Mouse (Mus musculus): ENCODE measurements around the gene Il5ra. TPM values are rescaled to one million over a fixed set of nuclear protein-coding genes. Genes with fewer than 3 reads are reported as not detected.

The Il5ra gene
- polyA plus RNA-seq, 1 experiment from 2014 or later = not detected

DNA sequence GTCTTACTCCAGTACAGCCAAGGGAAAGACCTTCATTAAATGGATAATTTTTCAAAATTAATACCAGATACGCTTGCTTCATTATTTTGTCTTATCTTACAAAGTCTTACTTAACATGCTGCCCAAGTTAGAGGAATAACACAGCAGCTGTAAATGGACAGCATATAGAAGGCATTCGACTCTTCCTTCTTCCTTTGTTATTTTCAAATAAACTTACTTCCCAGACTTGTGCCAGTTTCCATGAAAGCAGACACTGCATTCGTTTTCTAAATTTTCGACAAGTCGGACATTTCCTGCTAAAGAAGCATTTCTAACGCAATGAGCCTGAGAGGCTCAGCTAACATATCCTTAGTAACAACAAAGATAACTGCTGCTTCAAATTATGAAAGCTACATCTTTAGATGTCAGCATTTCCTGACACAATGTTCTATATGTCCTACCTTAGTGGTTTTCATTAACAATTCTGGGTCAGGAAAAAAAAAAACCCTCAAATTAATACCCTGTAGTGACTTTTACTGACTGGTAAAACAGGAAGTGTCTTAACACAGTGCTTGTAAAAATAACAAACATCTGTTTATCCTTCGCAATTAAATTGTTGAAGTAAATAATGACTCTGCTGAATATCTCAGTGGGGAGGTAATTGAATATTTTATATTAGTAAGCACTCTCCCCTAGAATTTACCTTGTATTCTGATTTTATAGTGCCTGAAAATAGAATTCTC is 3.0 kb downstream of the Il5ra start:
- Histone ChIP-seq H3K4me3 (ENCODE audit: low read depth, low read length) (no peak overlapping the region), H3K9me3 (ENCODE audit: control insufficient read depth) (no peaks in the 10 kb centered on the region), H3K27ac (ENCODE audit: low read depth, low read length) (no peak overlapping the region), H3K4me1 (replicated peaks; ENCODE audit: control insufficient read depth, insufficient read depth, low read length) (no peaks in the 10 kb centered on the region), H3K4me2 (replicated peaks; ENCODE audit: low read depth) (no peak overlapping the region), H3K27me3 (replicated peaks; ENCODE audit: control insufficient read depth, insufficient read depth, low read length) (no peaks in the 10 kb centered on the region), H3K36me3 (ENCODE audit: control insufficient read depth, insufficient read depth) (no peaks in the 10 kb centered on the region), H3K9ac (ENCODE audit: low read depth, low read length) (no peak overlapping the region)
- TF ChIP-seq CTCF (IDR thresholded peaks at IDR 0.05; ENCODE audit: low read depth) = no peak
- WGBS = 72% methylated on average over 7 of the region's 7 CpGs
- no peak for ATAC-seq

DNA sequence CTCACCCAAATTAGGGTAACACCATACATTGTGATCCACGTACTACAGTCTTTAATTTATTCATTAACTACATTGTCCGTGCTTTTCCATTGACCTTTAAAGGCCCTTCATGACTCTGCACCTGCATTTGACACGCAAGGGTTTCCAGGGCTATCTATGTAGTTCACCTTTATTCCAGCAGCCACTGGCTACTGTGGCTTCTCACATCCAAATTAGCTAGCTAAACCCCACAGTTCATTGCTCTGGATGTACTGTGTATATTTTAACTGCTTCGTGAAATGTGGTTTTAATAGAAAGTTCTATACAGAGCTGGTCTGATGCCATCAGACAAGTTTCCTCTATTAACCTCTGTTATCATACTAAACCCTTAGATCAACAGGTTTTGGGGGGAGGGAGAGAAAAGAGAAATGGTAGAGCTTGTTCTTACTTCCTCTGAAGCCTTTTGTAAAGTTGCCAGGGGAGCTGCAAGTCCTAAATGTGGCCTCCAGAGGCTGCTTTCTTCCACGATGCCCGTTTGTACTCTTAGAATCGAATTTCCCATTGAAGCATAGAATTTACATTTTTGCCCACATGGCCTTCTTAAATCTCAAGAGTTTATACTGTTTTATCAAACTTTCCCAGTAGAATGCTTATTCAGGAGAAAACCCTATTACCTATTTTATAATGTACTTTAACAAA is 5.1 kb downstream of the Il5ra start:
- Histone ChIP-seq H3K4me1 (replicated peaks; ENCODE audit: control insufficient read depth, insufficient read depth, low read length) (no peaks in the 10 kb centered on the region), H3K27ac (ENCODE audit: low read depth, low read length) (no peak overlapping the region), H3K27me3 (replicated peaks; ENCODE audit: control insufficient read depth, insufficient read depth, low read length) (no peaks in the 10 kb centered on the region), H3K9ac (ENCODE audit: low read depth, low read length) (no peak overlapping the region), H3K4me3 (ENCODE audit: low read depth, low read length) (no peak overlapping the region), H3K4me2 (replicated peaks; ENCODE audit: low read depth) (no peak overlapping the region), H3K9me3 (ENCODE audit: control insufficient read depth) (no peaks in the 10 kb centered on the region), H3K36me3 (ENCODE audit: control insufficient read depth, insufficient read depth) (no peaks in the 10 kb centered on the region)
- 80% methylated on average over 7 of the region's 7 CpGs for WGBS
- TF ChIP-seq CTCF (IDR thresholded peaks at IDR 0.05; ENCODE audit: low read depth) = no peak
- no peak for ATAC-seq

DNA sequence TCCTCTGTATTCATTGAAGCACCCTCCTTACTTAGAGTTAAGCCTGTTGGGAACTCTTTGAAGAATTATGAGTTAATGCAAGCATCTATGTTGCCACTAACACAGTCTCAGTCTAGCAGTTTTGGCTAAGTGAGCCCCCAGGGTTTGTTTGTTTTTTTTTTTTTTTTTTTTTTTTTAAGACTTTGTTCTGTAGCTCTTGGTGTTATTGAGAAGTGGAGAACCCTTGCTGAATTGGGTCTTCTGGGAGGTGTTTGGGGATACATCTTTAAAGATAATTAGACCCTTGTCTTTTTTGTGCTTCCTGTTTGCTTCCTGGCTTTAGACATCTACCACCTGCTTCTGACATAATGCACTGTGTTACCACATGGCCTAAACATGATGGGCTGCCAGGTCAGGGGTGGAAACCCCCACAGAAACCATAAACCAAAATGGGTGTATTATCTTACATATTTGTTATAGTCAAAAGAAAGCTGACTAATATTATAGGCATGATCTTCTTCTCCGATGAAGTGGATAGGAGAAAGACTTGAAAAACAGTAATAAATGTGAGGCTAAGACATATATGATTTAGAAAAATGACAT is 8.5 kb downstream of the Il5ra start:
- 88% methylated on average over 1 of the region's 1 CpGs for WGBS
- ATAC-seq = no peak
- Histone ChIP-seq H3K9ac (ENCODE audit: low read depth, low read length) (no peak overlapping the region), H3K36me3 (ENCODE audit: control insufficient read depth, insufficient read depth) (no peaks in the 10 kb centered on the region), H3K4me3 (ENCODE audit: low read depth, low read length) (no peak overlapping the region), H3K4me2 (replicated peaks; ENCODE audit: low read depth) (no peak overlapping the region), H3K9me3 (ENCODE audit: control insufficient read depth) (no peaks in the 10 kb centered on the region), H3K4me1 (replicated peaks; ENCODE audit: control insufficient read depth, insufficient read depth, low read length) (no peaks in the 10 kb centered on the region), H3K27ac (ENCODE audit: low read depth, low read length) (no peak overlapping the region), H3K27me3 (replicated peaks; ENCODE audit: control insufficient read depth, insufficient read depth, low read length) (no peaks in the 10 kb centered on the region)
- TF ChIP-seq CTCF (IDR thresholded peaks at IDR 0.05; ENCODE audit: low read depth) = no peak

DNA sequence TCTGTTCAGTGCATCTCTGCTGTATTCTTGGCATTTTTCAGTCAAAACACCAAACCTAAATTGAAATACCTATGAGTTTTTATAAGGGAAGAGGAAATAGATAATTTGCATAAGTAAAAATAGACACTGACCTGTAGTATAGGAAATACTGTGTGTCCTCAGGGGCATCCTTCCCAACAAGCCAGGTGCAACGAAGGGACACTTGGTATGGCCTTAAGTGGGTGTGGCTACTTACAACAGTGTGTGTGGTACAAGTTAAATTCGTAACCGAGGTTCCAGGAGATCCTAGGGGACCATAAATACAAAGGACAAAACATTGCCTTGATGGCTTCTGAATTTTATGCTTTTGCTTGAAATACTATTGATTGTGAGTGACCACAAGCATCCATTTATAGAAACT is 10.6 kb downstream of the Il5ra start:
- TF ChIP-seq CTCF (IDR thresholded peaks at IDR 0.05; ENCODE audit: low read depth) = no peak
- ATAC-seq = no peak

DNA sequence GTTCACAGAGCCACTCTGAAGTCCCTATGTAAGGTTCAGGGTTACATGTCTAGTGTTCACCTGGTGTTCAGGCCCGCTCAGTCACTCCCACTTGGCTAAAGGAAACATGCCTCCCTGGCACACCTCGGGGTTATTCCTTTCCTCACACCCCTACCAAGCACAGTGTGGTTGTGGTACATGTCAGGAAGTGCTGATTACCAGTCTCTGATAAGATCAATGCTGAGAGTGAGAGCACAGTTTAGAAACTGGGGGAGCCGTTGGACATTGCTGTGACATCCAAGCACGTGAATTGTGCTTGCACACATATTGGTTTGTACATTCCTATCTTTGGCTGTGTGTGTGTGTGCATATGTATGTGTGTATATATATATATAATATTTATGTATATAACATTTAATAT is 16.3 kb downstream of the Il5ra start:
- TF ChIP-seq CTCF (IDR thresholded peaks at IDR 0.05; ENCODE audit: low read depth) = no peak
- Histone ChIP-seq H3K4me3 (ENCODE audit: low read depth, low read length) (no peak overlapping the region), H3K27ac (ENCODE audit: low read depth, low read length) (no peak overlapping the region), H3K27me3 (replicated peaks; ENCODE audit: control insufficient read depth, insufficient read depth, low read length) (no peaks in the 10 kb centered on the region), H3K9me3 (ENCODE audit: control insufficient read depth) (no peaks in the 10 kb centered on the region), H3K9ac (ENCODE audit: low read depth, low read length) (no peak overlapping the region), H3K4me1 (replicated peaks; ENCODE audit: control insufficient read depth, insufficient read depth, low read length) (no peaks in the 10 kb centered on the region), H3K36me3 (ENCODE audit: control insufficient read depth, insufficient read depth) (no peaks in the 10 kb centered on the region), H3K4me2 (replicated peaks; ENCODE audit: low read depth) (no peak overlapping the region)
- WGBS = 82% methylated on average over 4 of the region's 4 CpGs
- ATAC-seq = no peak

More for the DNA sequence above, 10.6 kb downstream of the Il5ra start:
- H3K4me2 ChIP-seq (replicated peaks; ENCODE audit: low read depth) = no peak overlapping the region
- no peaks in the 10 kb centered on the region for H3K9me3 ChIP-seq (ENCODE audit: control insufficient read depth)
- H3K27ac ChIP-seq (ENCODE audit: low read depth, low read length) = no peak overlapping the region
- no peaks in the 10 kb centered on the region for H3K27me3 ChIP-seq (replicated peaks; ENCODE audit: control insufficient read depth, insufficient read depth, low read length)
- H3K4me1 ChIP-seq (replicated peaks; ENCODE audit: control insufficient read depth, insufficient read depth, low read length) = no peaks in the 10 kb centered on the region
- H3K4me3 ChIP-seq (ENCODE audit: low read depth, low read length) = no peak overlapping the region
- WGBS = 79% methylated on average over 3 of the region's 3 CpGs
- no peak overlapping the region for H3K9ac ChIP-seq (ENCODE audit: low read depth, low read length)
- no peaks in the 10 kb centered on the region for H3K36me3 ChIP-seq (ENCODE audit: control insufficient read depth, insufficient read depth)

DNA sequence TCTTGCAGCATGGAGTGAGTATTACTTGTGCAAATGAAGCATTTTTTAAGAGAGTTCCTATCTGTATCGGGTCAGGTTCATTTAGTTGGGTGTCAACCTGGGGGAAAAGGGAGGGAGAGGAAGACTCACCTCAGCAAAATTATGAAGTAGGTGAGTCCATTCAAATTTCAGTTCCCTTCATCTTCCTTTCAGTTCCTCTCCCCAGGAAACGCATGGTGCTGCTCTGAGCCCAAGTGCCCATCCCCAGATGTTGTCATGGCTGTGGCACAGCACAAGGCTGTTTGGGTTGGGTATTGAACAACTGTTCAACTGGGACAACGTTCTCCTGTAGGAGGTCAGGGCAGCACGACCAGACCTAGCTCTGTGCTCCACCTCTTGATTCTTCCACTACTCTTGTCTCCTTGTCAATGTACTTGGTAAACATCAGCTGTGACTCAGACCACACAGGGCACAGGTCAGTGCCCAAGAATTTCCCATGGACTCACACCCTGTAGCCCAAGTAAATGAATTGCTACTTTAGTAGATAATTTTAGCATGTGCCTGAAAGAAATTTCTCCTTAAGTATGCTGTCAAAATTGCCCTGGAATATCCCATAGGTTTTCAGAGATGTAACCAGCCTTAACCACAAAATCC is 19.0 kb downstream of the Il5ra start:
- Histone ChIP-seq H3K4me3 (ENCODE audit: low read depth, low read length) (no peak overlapping the region), H3K36me3 (ENCODE audit: control insufficient read depth, insufficient read depth) (no peaks in the 10 kb centered on the region), H3K4me2 (replicated peaks; ENCODE audit: low read depth) (no peak overlapping the region), H3K4me1 (replicated peaks; ENCODE audit: control insufficient read depth, insufficient read depth, low read length) (no peaks in the 10 kb centered on the region), H3K27ac (ENCODE audit: low read depth, low read length) (no peak overlapping the region), H3K9ac (ENCODE audit: low read depth, low read length) (no peak overlapping the region), H3K9me3 (ENCODE audit: control insufficient read depth) (no peaks in the 10 kb centered on the region), H3K27me3 (replicated peaks; ENCODE audit: control insufficient read depth, insufficient read depth, low read length) (no peaks in the 10 kb centered on the region)
- 68% methylated on average over 4 of the region's 4 CpGs for WGBS
- no peak for TF ChIP-seq CTCF (IDR thresholded peaks at IDR 0.05; ENCODE audit: low read depth)
- ATAC-seq = no peak

All from intestine, postnatal 0 days (tissue).